ENCODE assay signal across 1 mouse cellular context in genomic region chr7:123017627-123018026, GRCm38 (mm10).
TF ChIP-seq lines count a peak whose summit lies in the region.

No protein-coding gene starts in this region.

TF ChIP-seq in CH12.LX, 34 proteins besides CTCF, POLR2A, EP300 and RAD21 (continued from another document):
- no peak for TF ChIP-seq TBP (conservative IDR thresholded peaks at IDR 0.05; ENCODE audit: low read depth, low read length)
